ENCODE assay signal across 8 mouse cellular contexts in the genomic region with DNA sequence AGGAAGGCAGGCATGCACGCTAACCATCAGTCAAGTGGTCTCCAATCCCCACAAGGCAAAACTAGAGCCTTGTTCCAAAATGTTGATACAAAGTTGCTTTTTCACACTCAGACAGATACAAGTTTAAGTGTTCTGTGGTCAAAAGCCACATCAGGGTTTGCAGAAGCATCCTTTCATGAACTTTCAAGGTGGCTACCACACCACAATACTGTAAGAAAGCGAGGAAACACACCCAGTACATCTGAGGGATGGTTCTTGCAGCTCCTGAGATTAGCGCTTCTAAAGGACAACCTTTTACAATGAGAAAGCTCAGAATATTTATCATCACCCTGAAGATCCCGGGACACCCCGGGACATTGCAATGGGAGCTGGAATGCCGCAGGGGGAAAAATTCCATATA. TPM values are rescaled to one million over a fixed set of nuclear protein-coding genes. Genes with fewer than 3 reads are reported as not detected.
DNase-seq lines count a peak whose midpoint lies in the region; ATAC-seq and TF ChIP-seq lines count a peak whose summit lies in the region.
"Had no signal": no experiment of that assay in that cellular context is flagged by ENCODE, and none has a peak within 500 bp of the region (broad histone marks: within the 10 kb centered on the region; RNA-seq: fewer than 3 reads in every experiment).

No protein-coding gene starts in this region.

- 36% methylated on average over 6 of the region's 6 CpGs for WGBS in limb, embryonic 15.5 days
- 34% methylated on average over 6 of the region's 6 CpGs for WGBS in stomach, postnatal 0 days

- TF ChIP-seq EP300 in stomach, postnatal 0 days (optimal IDR thresholded peaks at IDR 0.05) = no peak

- H3K4me1 ChIP-seq in megakaryocyte, embryonic 14.5 days = peaks cover 30% of the 10 kb centered on the region
- H3K4me1 ChIP-seq in embryonic fibroblast, embryonic 13.5 days (ENCODE audit: control insufficient read depth, insufficient read depth, low read length) = peaks cover 4% of the 10 kb centered on the region
- H3K4me1 ChIP-seq in limb, embryonic 15.5 days = peaks cover 20% of the 10 kb centered on the region
- H3K4me1 ChIP-seq in stomach, postnatal 0 days (replicated peaks; ENCODE audit: control insufficient read depth, insufficient read depth) = no peaks in the 10 kb centered on the region

- H3K9me3 ChIP-seq in megakaryocyte, embryonic 14.5 days = no peaks in the 10 kb centered on the region
- no peaks in the 10 kb centered on the region for H3K9me3 ChIP-seq in limb, embryonic 15.5 days
- no peaks in the 10 kb centered on the region for H3K9me3 ChIP-seq in stomach, postnatal 0 days (ENCODE audit: control insufficient read depth, low read length)

- TF ChIP-seq POLR2A in embryonic fibroblast, embryonic 13.5 days (IDR thresholded peaks at IDR 0.05; ENCODE audit: low read depth, low read length) = no peak

- peaks cover 11% of the 10 kb centered on the region for H3K27me3 ChIP-seq in megakaryocyte, embryonic 14.5 days (replicated peaks)
- no peaks in the 10 kb centered on the region for H3K27me3 ChIP-seq in limb, embryonic 15.5 days
- no peaks in the 10 kb centered on the region for H3K27me3 ChIP-seq in stomach, postnatal 0 days (ENCODE audit: control insufficient read depth, insufficient read depth, low read length)

- no peak for ATAC-seq in megakaryocyte, adult 5-6 weeks (ENCODE audit: poor library complexity, severe bottlenecking)
- ATAC-seq in limb, embryonic 15.5 days (ENCODE audit: insufficient number of reproducible peaks, low FRiP score, low TSS enrichment, low read depth) = no peak
- no peak for ATAC-seq in stomach, postnatal 0 days (ENCODE audit: low FRiP score, low TSS enrichment)

- H3K9ac ChIP-seq in limb, embryonic 15.5 days = 0 out of 2 replicates have a peak overlapping the region, but pooled peaks have one; percentile 98
- H3K9ac ChIP-seq in stomach, postnatal 0 days (ENCODE audit: low read length) = peak overlapping the region; percentile 32; the same call in 1 of the 2 replicates

- no peak overlapping the region for H3K27ac ChIP-seq in embryonic fibroblast, embryonic 13.5 days (ENCODE audit: insufficient read depth, low read length)
- no peak overlapping the region for H3K27ac ChIP-seq in limb, embryonic 15.5 days
- no peak overlapping the region for H3K27ac ChIP-seq in stomach, postnatal 0 days (replicated peaks)

- DNase-seq in stomach, postnatal 0 days (ENCODE audit: low spot score) = no peak
- DNase-seq in left cerebral cortex, adult 11 months (ENCODE audit: low spot score) = no peak
- no peak for DNase-seq in adrenal gland, postnatal 10 days

- TF ChIP-seq CTCF in embryonic fibroblast, embryonic 13.5 days (IDR thresholded peaks at IDR 0.05; ENCODE audit: borderline replicate concordance, insufficient read depth, low read length) = no peak
- TF ChIP-seq CTCF in stomach, postnatal 0 days (IDR thresholded peaks at IDR 0.05; ENCODE audit: low read depth) = no peak

- peak overlapping the region; percentile 83 for H3K4me2 ChIP-seq in limb, embryonic 15.5 days
- H3K4me2 ChIP-seq in stomach, postnatal 0 days (replicated peaks; ENCODE audit: low read depth) = peak overlapping the region; percentile 74

- H3K4me3 ChIP-seq in megakaryocyte, embryonic 14.5 days (replicated peaks) = peak overlapping the region; percentile 98
- peak overlapping the region; percentile 96 for H3K4me3 ChIP-seq in embryonic fibroblast, embryonic 13.5 days (ENCODE audit: insufficient read depth, low read length)
- peak overlapping the region; percentile 95 for H3K4me3 ChIP-seq in limb, embryonic 15.5 days
- H3K4me3 ChIP-seq in stomach, postnatal 0 days (ENCODE audit: low read depth, low read length) = peak overlapping the region; percentile 62

- H3K36me3 ChIP-seq in megakaryocyte, embryonic 14.5 days (replicated peaks; ENCODE audit: low read length) = peaks cover 3% of the 10 kb centered on the region
- H3K36me3 ChIP-seq in limb, embryonic 15.5 days = no peaks in the 10 kb centered on the region
- H3K36me3 ChIP-seq in stomach, postnatal 0 days (ENCODE audit: control insufficient read depth, insufficient read depth, low read length) = no peaks in the 10 kb centered on the region

RNA-seq across cellular contexts. Expression of a gene that starts 1.4 kb away (rescaled TPM):
- 19.6 and 47.5 TPM in 2 replicates for polyA plus RNA-seq in megakaryocyte, embryonic 14.5 days (2012; ENCODE audit: insufficient read depth, low replicate concordance)
- 9.3 and 9.8 TPM in 2 replicates for total RNA-seq in megakaryocyte, adult 5-6 weeks (2015)
- total RNA-seq in megakaryocyte, adult 5-6 weeks (2017) = 15.6 and 26.8 TPM in 2 replicates
- polyA plus RNA-seq in embryonic fibroblast, embryonic 13.5 days (2011; ENCODE audit: insufficient read length, low read depth, missing spikeins) = 28.4 and 33.5 TPM in 2 replicates
- 51.9 and 62.9 TPM in 2 replicates for polyA plus RNA-seq in limb, embryonic 15.5 days (2015; fragmentation: Nextera tagmentation; extraction: Ambion mirVana)
- polyA plus RNA-seq in stomach, postnatal 0 days (2015; fragmentation: Nextera tagmentation; extraction: Ambion mirVana) = 17.3 and 17.9 TPM in 2 replicates
- total RNA-seq in adrenal gland, postnatal 10 days (2021) = 10 to 100 TPM; 29.3 to 35.9 TPM

RNA-seq across cellular contexts. Expression of a gene that starts 22.1 kb away (rescaled TPM):
- polyA plus RNA-seq in megakaryocyte, embryonic 14.5 days (2012; ENCODE audit: insufficient read depth, low replicate concordance) = 0.12 TPM in 1 of 2 replicates, not detected in the other
- 12.9 and 17.0 TPM in 2 replicates for total RNA-seq in megakaryocyte, adult 5-6 weeks (2015)
- 21.7 and 22.5 TPM in 2 replicates for total RNA-seq in megakaryocyte, adult 5-6 weeks (2017)
- polyA plus RNA-seq in embryonic fibroblast, embryonic 13.5 days (2011; ENCODE audit: insufficient read length, low read depth, missing spikeins) = 1.2 and 2.0 TPM in 2 replicates
- polyA plus RNA-seq in limb, embryonic 15.5 days (2015; fragmentation: Nextera tagmentation; extraction: Ambion mirVana) = 7.0 and 7.5 TPM in 2 replicates
- 3.3 and 3.7 TPM in 2 replicates for polyA plus RNA-seq in stomach, postnatal 0 days (2015; fragmentation: Nextera tagmentation; extraction: Ambion mirVana)
- 1 to 10 TPM; 2.9 to 3.3 TPM for total RNA-seq in adrenal gland, postnatal 10 days (2021)

RNA-seq across cellular contexts. Expression of a gene that starts 57.2 kb away (rescaled TPM):
- polyA plus RNA-seq in megakaryocyte, embryonic 14.5 days (2012; ENCODE audit: insufficient read depth, low replicate concordance) = not detected in 2 replicates
- not detected in 2 replicates for total RNA-seq in megakaryocyte, adult 5-6 weeks (2015)
- total RNA-seq in megakaryocyte, adult 5-6 weeks (2017) = not detected in 2 replicates
- not detected in 2 replicates for polyA plus RNA-seq in embryonic fibroblast, embryonic 13.5 days (2011; ENCODE audit: insufficient read length, low read depth, missing spikeins)
- polyA plus RNA-seq in limb, embryonic 15.5 days (2015; fragmentation: Nextera tagmentation; extraction: Ambion mirVana) = not detected in 2 replicates
- polyA plus RNA-seq in stomach, postnatal 0 days (2015; fragmentation: Nextera tagmentation; extraction: Ambion mirVana) = not detected in 2 replicates
- not detected for total RNA-seq in adrenal gland, postnatal 10 days (2021)
- total RNA-seq: common myeloid progenitor, adult 5-6 weeks had no signal
